Mouse (Mus musculus) forebrain, postnatal 0 days (tissue): ENCODE data around the gene Plxna4. TPM values are rescaled to one million over a fixed set of nuclear protein-coding genes. Genes with fewer than 3 reads are reported as not detected.

Experiments
- ATAC-seq: fragments of 200-750 bp; cut with Nextera tagmentation; 2 replicates; pipeline ENCODE4 v1.8.0; 2017; ENCODE audit warnings: mild to moderate bottlenecking, moderate library complexity
- DNase-seq: peaks from one replicate; pipeline ENCODE4 v3.0.0-alpha.2; 2015
- H3K27ac ChIP-seq: fragments of 300-500 bp; sonication (generic); 2 replicates; pipeline ENCODE4 v1.5.1; 2014; ENCODE audit warnings: low read depth, mild to moderate bottlenecking, antibody characterized with exemption, low read length, moderate library complexity, mixed read lengths
- H3K27me3 ChIP-seq: fragments of 300-500 bp; sonication (generic); 2 replicates; pipeline ENCODE4 v1.6.1; 2014; ENCODE audit warnings: mild to moderate bottlenecking, low read length, mixed read lengths; ENCODE audit not compliant: insufficient read depth
- H3K36me3 ChIP-seq: fragments of 300-500 bp; sonication (generic); 2 replicates; pipeline ENCODE4 v1.6.1; 2014; ENCODE audit warnings: mild to moderate bottlenecking, moderate library complexity; ENCODE audit not compliant: insufficient read depth
- H3K4me1 ChIP-seq: fragments of 300-500 bp; sonication (generic); 2 replicates; pipeline ENCODE4 v1.6.1; 2014; ENCODE audit warnings: antibody characterized with exemption; ENCODE audit not compliant: insufficient read depth
- H3K4me2 ChIP-seq: fragments of 300-500 bp; sonication (generic); 2 replicates; pipeline ENCODE4 v1.6.1; 2014; ENCODE audit warnings: low read depth, mild to moderate bottlenecking, moderate library complexity
- H3K4me3 ChIP-seq: fragments of 300-500 bp; sonication (generic); 2 replicates; pipeline ENCODE4 v1.5.1; 2014; ENCODE audit warnings: low read depth, low read length, mixed read lengths
- H3K9ac ChIP-seq: fragments of 300-500 bp; sonication (generic); 2 replicates; pipeline ENCODE4 v1.6.1; 2014; ENCODE audit warnings: mild to moderate bottlenecking
- H3K9me3 ChIP-seq: fragments of 300-500 bp; sonication (generic); 2 replicates; pipeline ENCODE4 v1.6.1; 2016; ENCODE audit warnings: low read length
- CTCF ChIP-seq: sonication (generic); IDR thresholded peaks from 2 replicates; pipeline ENCODE4 v1.5.1; 2016; ENCODE audit warnings: antibody characterized with exemption, control low read depth, low read depth
- WGBS: fragments of 180-500 bp; shearing (Covaris S2); extraction: QIAGEN DNeasy Blood & Tissue Kit; methylation state at CpG from one replicate; pipeline ENCODE4 v1.1.7; 2014; 5-methylcytosine and 5-hydroxymethylcytosine counted together
- polyA plus RNA-seq: library from polyadenylated mRNA; unstranded; fragments of >200 nt; fragmentation: Nextera tagmentation; extraction: Ambion mirVana; gene quantifications from 2 replicates; pipeline ENCODE4 v1.2.1, GENCODE M21; 2015
- total RNA-seq: library from RNA; depleted of rRNA; stranded (reverse); fragments of >200 nt; gene quantifications from 2 replicates; pipeline ENCODE4 v1.2.3, GENCODE M21; 2014

Gene Plxna4
- total and polyA plus RNA-seq, 2 experiments from 2014 or later: 12.0 to 51.5 TPM

DNA sequence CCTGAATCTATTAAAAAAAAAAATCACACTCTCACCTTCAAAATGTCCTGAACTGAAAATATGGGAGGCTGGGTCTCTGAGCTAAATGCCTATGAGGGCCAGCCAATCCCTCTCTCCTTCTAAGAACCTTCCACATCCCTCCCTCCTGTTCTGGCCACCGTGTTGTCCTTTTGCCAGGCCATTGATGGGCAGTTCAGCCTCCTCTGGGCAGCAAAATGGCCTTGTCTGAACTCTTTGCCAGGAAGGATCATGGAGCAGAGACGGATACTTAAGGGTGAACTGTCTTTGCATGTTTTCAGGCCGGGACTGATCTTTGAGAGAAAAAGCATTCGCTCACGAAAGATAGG is 408.0 kb downstream of the Plxna4 start:
- peaks cover 59% of the 10 kb centered on the region for H3K36me3 ChIP-seq
- no peak overlapping the region for H3K27ac ChIP-seq
- no peak overlapping the region for H3K4me3 ChIP-seq
- WGBS: 62% methylated on average over 5 of the region's 5 CpGs
- DNase-seq: no peak
- TF ChIP-seq CTCF: no peak
- H3K9me3 ChIP-seq: no peaks in the 10 kb centered on the region
- no peak for ATAC-seq
- H3K9ac ChIP-seq: no peak overlapping the region
- H3K4me1 ChIP-seq: no peaks in the 10 kb centered on the region
- H3K4me2 ChIP-seq: no peak overlapping the region
- no peaks in the 10 kb centered on the region for H3K27me3 ChIP-seq

DNA sequence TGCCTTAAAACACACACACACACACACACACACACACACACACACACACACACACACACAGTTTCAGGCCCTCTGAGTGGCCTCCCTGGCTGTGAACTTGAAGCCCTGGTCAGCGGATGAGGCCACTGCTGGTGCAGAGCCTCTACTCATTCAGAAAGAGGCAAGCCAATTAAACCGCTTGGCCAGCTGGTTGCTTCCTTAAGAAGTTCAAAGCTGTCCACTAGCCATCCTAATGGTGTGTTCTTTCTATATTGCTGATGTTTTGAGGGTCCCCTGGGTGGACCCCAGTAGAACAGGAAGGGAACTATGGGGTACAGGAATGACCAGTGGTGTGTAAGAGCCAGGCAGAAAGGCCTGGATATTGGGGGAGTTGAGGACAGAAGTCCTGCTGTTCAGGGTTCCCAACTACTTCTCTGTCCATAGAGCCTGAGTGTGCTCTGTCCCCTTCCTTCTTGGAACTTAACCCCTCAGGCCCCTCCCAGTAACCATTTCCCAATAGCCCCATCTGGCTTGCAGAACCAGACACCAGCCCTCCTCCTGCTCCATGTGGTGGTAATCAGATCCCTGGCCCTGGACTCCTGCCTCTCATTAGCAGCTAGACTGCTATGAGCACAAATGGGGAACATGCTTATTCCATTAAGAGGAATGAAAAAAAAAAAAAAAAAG is 408.5 kb downstream of the Plxna4 start:
- Histone ChIP-seq H3K9ac (no peak overlapping the region), H3K4me1 (no peaks in the 10 kb centered on the region), H3K27ac (no peak overlapping the region), H3K27me3 (no peaks in the 10 kb centered on the region), H3K9me3 (no peaks in the 10 kb centered on the region), H3K36me3 (peaks cover 59% of the 10 kb centered on the region), H3K4me3 (no peak overlapping the region), H3K4me2 (no peak overlapping the region)
- 88% methylated on average over 2 of the region's 2 CpGs for WGBS
- ATAC-seq (no peak), DNase-seq (peak; percentile 28)
- TF ChIP-seq CTCF: no peak

DNA sequence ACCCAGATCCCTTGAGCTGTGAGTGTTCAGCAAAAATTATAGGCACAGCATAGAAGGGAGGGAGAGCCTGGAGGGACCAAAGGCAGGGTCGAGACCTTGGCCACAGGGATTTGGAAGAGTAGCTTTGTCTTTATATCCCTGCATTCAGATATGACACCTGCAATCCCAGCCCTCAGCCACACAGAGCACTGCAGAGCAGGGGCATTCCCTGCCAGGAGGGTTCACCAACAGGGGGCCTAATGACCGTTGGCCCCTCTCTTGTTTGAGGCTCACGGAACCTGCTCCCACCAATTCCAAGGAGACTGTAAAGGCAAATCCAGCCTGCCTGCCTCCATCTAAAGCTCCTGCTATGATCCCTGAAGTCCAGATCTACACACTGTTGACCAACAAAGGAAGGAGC is 410.1 kb downstream of the Plxna4 start:
- WGBS: 55% methylated on average over 3 of the region's 3 CpGs
- no peaks in the 10 kb centered on the region for H3K4me1 ChIP-seq
- DNase-seq: no peak
- no peak for ATAC-seq
- H3K27ac ChIP-seq: no peak overlapping the region
- H3K36me3 ChIP-seq: peaks cover 55% of the 10 kb centered on the region
- H3K4me3 ChIP-seq: no peak overlapping the region
- no peak overlapping the region for H3K9ac ChIP-seq
- H3K9me3 ChIP-seq: no peaks in the 10 kb centered on the region
- peak; percentile 33 for TF ChIP-seq CTCF
- no peak overlapping the region for H3K4me2 ChIP-seq
- H3K27me3 ChIP-seq: no peaks in the 10 kb centered on the region

DNA sequence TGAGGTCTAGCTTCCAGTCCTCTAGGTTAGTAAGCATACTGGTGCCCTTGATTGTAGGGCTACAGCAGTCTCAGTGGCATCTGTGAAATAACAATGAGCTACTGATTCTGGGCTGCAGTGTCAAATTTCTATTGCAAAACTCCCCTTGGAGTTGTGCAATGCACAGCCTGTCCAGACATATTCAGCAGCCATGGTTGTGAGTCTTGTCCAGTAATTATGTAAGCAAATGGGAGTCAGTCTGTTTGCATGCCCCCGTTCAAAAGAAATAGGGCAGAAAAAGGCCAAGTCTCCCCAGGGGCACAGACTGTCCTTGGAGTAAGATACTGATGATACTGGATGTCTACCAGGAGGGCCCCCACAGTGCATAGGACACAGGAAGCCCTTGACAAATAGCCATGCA is 420.3 kb downstream of the Plxna4 start:
- WGBS: 76% methylated on average over 1 of the region's 1 CpGs
- no peak for TF ChIP-seq CTCF
- Histone ChIP-seq H3K27ac (no peak overlapping the region), H3K4me3 (no peak overlapping the region), H3K36me3 (peaks cover 39% of the 10 kb centered on the region), H3K4me2 (no peak overlapping the region), H3K9ac (no peak overlapping the region), H3K9me3 (no peaks in the 10 kb centered on the region), H3K27me3 (no peaks in the 10 kb centered on the region), H3K4me1 (no peaks in the 10 kb centered on the region)
- ATAC-seq: no peak
- no peak for DNase-seq

DNA sequence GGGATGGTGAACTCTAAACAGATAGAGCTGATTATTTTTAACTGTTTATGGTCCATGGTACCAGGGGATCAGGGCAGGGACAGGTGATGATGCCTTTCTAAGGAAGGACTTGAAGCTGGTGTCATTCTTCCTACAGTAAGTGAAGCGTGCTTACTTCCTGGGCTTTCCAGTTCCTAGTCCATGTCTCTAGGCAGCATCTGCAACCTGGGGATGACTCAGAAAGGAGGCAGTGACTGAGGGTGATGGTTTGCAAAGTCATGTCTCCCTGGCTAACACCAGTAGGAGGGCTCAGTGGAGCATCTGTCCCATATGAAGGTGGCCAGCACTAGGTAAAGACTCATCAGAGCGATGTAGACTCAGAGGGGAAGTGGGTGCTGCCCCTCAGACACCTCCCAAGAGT is 427.6 kb downstream of the Plxna4 start:
- no peak overlapping the region for H3K4me3 ChIP-seq
- no peak overlapping the region for H3K4me2 ChIP-seq
- H3K36me3 ChIP-seq: peaks cover 51% of the 10 kb centered on the region
- no peaks in the 10 kb centered on the region for H3K9me3 ChIP-seq
- no peaks in the 10 kb centered on the region for H3K27me3 ChIP-seq
- H3K27ac ChIP-seq: no peak overlapping the region
- no peak overlapping the region for H3K9ac ChIP-seq
- no peak for TF ChIP-seq CTCF
- ATAC-seq (no peak), DNase-seq (no peak)
- 93% methylated on average over 2 of the region's 2 CpGs for WGBS
- no peaks in the 10 kb centered on the region for H3K4me1 ChIP-seq

DNA sequence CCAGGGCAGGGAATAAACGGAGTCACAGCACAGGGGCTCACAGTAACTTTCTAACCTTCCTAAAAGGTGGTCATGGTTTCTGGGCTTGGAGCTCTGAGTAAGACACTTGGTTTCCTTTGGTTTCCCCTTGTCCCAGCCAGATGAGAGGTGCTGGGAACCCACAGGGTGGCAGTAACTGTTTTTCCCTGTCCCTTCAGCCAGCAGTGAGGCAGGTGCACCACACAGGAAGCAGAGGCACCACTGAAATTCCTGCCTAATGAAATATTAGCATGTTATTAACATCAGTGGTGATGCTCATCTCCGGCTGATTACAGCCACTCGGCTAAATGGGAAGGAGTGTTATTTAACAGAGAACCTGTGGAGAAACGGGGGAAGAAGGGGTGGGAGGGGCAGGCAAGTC is 428.1 kb downstream of the Plxna4 start:
- no peak for ATAC-seq
- H3K9ac ChIP-seq: no peak overlapping the region
- no peak for DNase-seq
- 62% methylated on average over 4 of the region's 4 CpGs for WGBS
- no peak overlapping the region for H3K4me2 ChIP-seq
- H3K9me3 ChIP-seq: no peaks in the 10 kb centered on the region
- H3K36me3 ChIP-seq: peaks cover 49% of the 10 kb centered on the region
- no peak overlapping the region for H3K4me3 ChIP-seq
- no peaks in the 10 kb centered on the region for H3K4me1 ChIP-seq
- H3K27me3 ChIP-seq: no peaks in the 10 kb centered on the region
- TF ChIP-seq CTCF: no peak
- no peak overlapping the region for H3K27ac ChIP-seq

DNA sequence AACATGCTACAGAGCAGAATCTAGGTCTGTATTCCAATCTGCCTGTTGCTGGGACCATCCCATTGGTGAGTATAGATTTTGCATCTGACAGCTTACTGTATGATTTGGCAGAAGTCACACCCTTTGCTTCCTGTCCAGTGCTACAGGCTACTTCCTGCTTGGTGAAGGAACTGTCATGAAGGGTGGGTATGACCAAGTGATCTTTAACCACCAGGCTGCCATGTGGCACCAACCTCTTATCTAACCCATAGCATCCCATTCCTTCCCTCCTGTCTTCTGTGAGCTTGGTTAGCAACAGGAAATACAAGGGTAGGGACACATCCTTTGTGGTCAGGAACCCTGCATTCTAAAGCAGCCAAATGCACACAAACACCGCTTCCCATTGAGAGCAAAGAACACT is 429.6 kb downstream of the Plxna4 start:
- no peak for ATAC-seq
- 93% methylated on average over 1 of the region's 1 CpGs for WGBS
- Histone ChIP-seq H3K9ac (no peak overlapping the region), H3K36me3 (peaks cover 54% of the 10 kb centered on the region), H3K4me3 (no peak overlapping the region), H3K4me1 (no peaks in the 10 kb centered on the region), H3K9me3 (no peaks in the 10 kb centered on the region), H3K4me2 (no peak overlapping the region), H3K27ac (no peak overlapping the region), H3K27me3 (no peaks in the 10 kb centered on the region)
- no peak for TF ChIP-seq CTCF
- no peak for DNase-seq

DNA sequence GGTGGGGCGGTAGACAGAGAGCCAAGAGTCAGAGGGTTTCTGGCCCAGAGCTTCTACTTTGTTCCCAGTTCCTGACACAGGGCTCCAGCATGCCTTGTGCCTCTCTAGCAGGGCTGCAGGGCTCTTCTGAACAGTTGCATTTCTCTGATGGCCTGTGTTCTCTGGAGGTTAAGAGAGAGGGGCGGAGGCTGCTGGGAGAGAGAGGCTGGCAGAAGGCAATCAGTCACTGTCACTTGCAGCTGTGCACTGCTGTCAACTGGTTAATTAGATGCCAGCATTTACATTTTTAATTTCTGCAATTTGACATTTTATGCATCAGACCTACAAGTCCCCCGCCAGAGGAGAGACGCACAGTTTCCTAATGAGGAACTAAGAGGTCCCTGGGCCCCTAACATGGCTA is 434.8 kb downstream of the Plxna4 start:
- peak; percentile 42; the same call in 1 of the 2 replicates for ATAC-seq
- no peaks in the 10 kb centered on the region for H3K9me3 ChIP-seq
- DNase-seq: no peak
- H3K27me3 ChIP-seq: no peaks in the 10 kb centered on the region
- no peak overlapping the region for H3K9ac ChIP-seq
- H3K4me3 ChIP-seq: no peak overlapping the region
- H3K27ac ChIP-seq: no peak overlapping the region
- no peak for TF ChIP-seq CTCF
- 83% methylated on average over 4 of the region's 4 CpGs for WGBS
- peaks cover 76% of the 10 kb centered on the region for H3K36me3 ChIP-seq
- no peak overlapping the region for H3K4me2 ChIP-seq
- H3K4me1 ChIP-seq: no peaks in the 10 kb centered on the region
